Mouse (Mus musculus): ENCODE data around the gene Zscan10. TPM values are rescaled to one million over a fixed set of nuclear protein-coding genes. Genes with fewer than 3 reads are reported as not detected.

Zscan10 gene
- polyA plus RNA-seq, 1 experiment from 2014 or later: not detected

GRCm38 (mm10) chr17:23559767-23560166, 40.9 kb upstream of the Zscan10 start:
- Histone ChIP-seq H3K27ac (ENCODE audit: low read depth, low read length) (no peak overlapping the region), H3K9ac (replicated peaks; ENCODE audit: low read depth, low read length) (no peak overlapping the region), H3K36me3 (ENCODE audit: control insufficient read depth, insufficient read depth, low read length) (peaks cover 26% of the 10 kb centered on the region), H3K4me1 (ENCODE audit: control insufficient read depth, insufficient read depth, low read length) (peaks cover 4% of the 10 kb centered on the region; the same call in 1 of the 2 replicates), H3K4me3 (ENCODE audit: low read depth, low read length) (no peak overlapping the region), H3K9me3 (ENCODE audit: control insufficient read depth, low read length) (no peaks in the 10 kb centered on the region), H3K4me2 (ENCODE audit: low read depth, low read length) (no peak overlapping the region), H3K27me3 (ENCODE audit: control insufficient read depth, insufficient read depth, low read length) (no peaks in the 10 kb centered on the region)
- WGBS: 49% methylated on average over 11 of the region's 11 CpGs
- no peak for ATAC-seq (ENCODE audit: low read depth)

DNA sequence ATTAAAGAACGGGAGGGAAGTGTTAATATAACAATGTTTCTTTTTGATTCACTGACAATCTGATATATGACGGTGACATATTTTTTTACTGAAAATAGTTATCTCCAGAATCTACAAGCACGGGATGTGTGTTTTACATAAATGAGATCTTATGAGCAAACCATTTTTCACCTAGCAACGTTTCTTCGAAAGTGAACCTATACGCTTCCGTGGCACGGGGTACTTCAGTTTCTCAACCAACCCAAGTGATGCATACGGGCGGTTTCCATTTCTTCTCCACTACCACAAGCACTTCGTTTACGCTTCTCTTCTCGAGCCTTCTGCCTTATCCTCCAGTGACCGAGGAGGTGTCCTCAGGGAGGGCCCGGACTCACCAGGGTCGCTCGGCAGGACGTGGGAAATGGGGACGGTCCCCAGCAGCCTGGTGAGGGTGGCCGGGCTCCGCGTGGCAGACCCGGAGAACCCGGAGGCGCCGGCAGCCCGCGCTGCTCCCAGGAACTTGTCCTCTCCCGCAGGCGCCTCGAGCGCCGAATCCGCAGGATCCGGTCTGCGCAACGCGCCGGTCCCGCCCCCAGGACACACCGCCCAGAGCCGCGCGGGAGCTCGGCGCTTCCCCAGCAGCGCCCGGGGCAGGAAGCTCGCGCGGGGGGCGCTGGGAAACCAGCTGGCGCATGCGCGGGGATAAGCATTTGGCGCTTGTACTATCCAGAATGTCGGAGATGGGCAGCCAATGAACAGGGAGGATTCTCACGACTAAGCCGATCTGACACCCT, 36.9 kb upstream of the Zscan10 start, which contains the start of gene Zfp213:
Zfp213 (minus strand) TSS at position 644 of the 773 bp plus-strand sequence.
- ATAC-seq (ENCODE audit: low read depth): peak; percentile 95
- Histone ChIP-seq H3K9ac (replicated peaks; ENCODE audit: low read depth, low read length) (peak within 1 kb of the TSS; percentile 85), H3K4me2 (ENCODE audit: low read depth, low read length) (peak within 1 kb of the TSS; percentile 81), H3K4me3 (ENCODE audit: low read depth, low read length) (peak within 1 kb of the TSS; percentile 82), H3K36me3 (ENCODE audit: control insufficient read depth, insufficient read depth, low read length) (peaks cover 10% of the 10 kb centered on the region; the same call in 1 of the 2 replicates), H3K9me3 (ENCODE audit: control insufficient read depth, low read length) (no peaks in the 10 kb centered on the region), H3K27me3 (ENCODE audit: control insufficient read depth, insufficient read depth, low read length) (no peaks in the 10 kb centered on the region), H3K4me1 (ENCODE audit: control insufficient read depth, insufficient read depth, low read length) (peaks cover 8% of the 10 kb centered on the region; the same call in 1 of the 2 replicates), H3K27ac (ENCODE audit: low read depth, low read length) (peak within 1 kb of the TSS; percentile 92)
- WGBS: under 1% methylated on average over 59 of the region's 59 CpGs

- Histone ChIP-seq H3K9me3 (ENCODE audit: control insufficient read depth, low read length) (no peaks in the 10 kb centered on the region), H3K4me2 (ENCODE audit: low read depth, low read length) (peak overlapping the region; percentile 81), H3K27ac (ENCODE audit: low read depth, low read length) (peak overlapping the region; percentile 92), H3K36me3 (ENCODE audit: control insufficient read depth, insufficient read depth, low read length) (peaks cover 6% of the 10 kb centered on the region; the same call in 1 of the 2 replicates), H3K4me1 (ENCODE audit: control insufficient read depth, insufficient read depth, low read length) (peaks cover 8% of the 10 kb centered on the region; the same call in 1 of the 2 replicates), H3K9ac (replicated peaks; ENCODE audit: low read depth, low read length) (peak overlapping the region; percentile 85), H3K4me3 (ENCODE audit: low read depth, low read length) (peak overlapping the region; percentile 82), H3K27me3 (ENCODE audit: control insufficient read depth, insufficient read depth, low read length) (no peaks in the 10 kb centered on the region)
- WGBS: 3% methylated on average over 8 of the region's 8 CpGs
- peak; percentile 82 for ATAC-seq (ENCODE audit: low read depth)
These were observed 36.3 kb upstream of the Zscan10 start for GRCm38 (mm10) chr17:23564368-23564715.

DNA sequence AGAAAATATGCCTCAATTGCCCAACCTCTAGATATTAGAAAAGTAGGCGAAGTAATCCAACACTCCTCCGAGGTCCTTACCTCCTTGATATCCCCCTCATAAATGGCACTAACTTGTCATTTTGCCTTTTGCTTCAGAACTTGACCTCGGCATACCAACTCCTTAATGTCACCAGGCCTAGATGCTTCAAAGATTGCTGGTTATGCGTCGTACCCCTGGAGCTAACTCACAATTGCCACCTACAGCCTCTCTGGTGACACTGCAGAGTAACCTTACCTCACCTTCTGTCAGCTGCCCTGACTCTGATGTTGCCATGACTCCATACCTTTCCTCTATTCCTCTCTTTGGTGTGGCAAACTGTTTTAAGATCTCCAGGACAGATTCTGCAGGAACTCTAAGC, 33.9 kb upstream of the Zscan10 start:
- no peak for ATAC-seq (ENCODE audit: low read depth)
- Histone ChIP-seq H3K27ac (ENCODE audit: low read depth, low read length) (no peak overlapping the region), H3K4me3 (ENCODE audit: low read depth, low read length) (no peak overlapping the region), H3K4me2 (ENCODE audit: low read depth, low read length) (no peak overlapping the region), H3K9me3 (ENCODE audit: control insufficient read depth, low read length) (no peaks in the 10 kb centered on the region), H3K27me3 (ENCODE audit: control insufficient read depth, insufficient read depth, low read length) (no peaks in the 10 kb centered on the region), H3K4me1 (ENCODE audit: control insufficient read depth, insufficient read depth, low read length) (peaks cover 8% of the 10 kb centered on the region; the same call in 1 of the 2 replicates), H3K36me3 (ENCODE audit: control insufficient read depth, insufficient read depth, low read length) (no peaks in the 10 kb centered on the region), H3K9ac (replicated peaks; ENCODE audit: low read depth, low read length) (no peak overlapping the region)
- WGBS: 59% methylated on average over 5 of the region's 5 CpGs

- Histone ChIP-seq H3K4me1 (ENCODE audit: control insufficient read depth, insufficient read depth, low read length) (peaks cover 6% of the 10 kb centered on the region; the same call in 1 of the 2 replicates), H3K4me2 (ENCODE audit: low read depth, low read length) (no peak overlapping the region), H3K36me3 (ENCODE audit: control insufficient read depth, insufficient read depth, low read length) (no peaks in the 10 kb centered on the region), H3K27me3 (ENCODE audit: control insufficient read depth, insufficient read depth, low read length) (no peaks in the 10 kb centered on the region), H3K27ac (ENCODE audit: low read depth, low read length) (no peak overlapping the region), H3K4me3 (ENCODE audit: low read depth, low read length) (no peak overlapping the region), H3K9ac (replicated peaks; ENCODE audit: low read depth, low read length) (no peak overlapping the region), H3K9me3 (ENCODE audit: control insufficient read depth, low read length) (no peaks in the 10 kb centered on the region)
- ATAC-seq (ENCODE audit: low read depth): no peak
- WGBS: 37% methylated on average over 5 of the region's 5 CpGs
These were observed 32.3 kb upstream of the Zscan10 start for GRCm38 (mm10) chr17:23568370-23568769.

- 52% methylated on average over 6 of the region's 6 CpGs for WGBS
- ATAC-seq (ENCODE audit: low read depth): peak; percentile 41; the same call in 1 of the 2 replicates
- Histone ChIP-seq H3K4me1 (ENCODE audit: control insufficient read depth, insufficient read depth, low read length) (peaks cover 2% of the 10 kb centered on the region; the same call in 1 of the 2 replicates), H3K9me3 (ENCODE audit: control insufficient read depth, low read length) (no peaks in the 10 kb centered on the region), H3K27ac (ENCODE audit: low read depth, low read length) (no peak overlapping the region), H3K4me3 (ENCODE audit: low read depth, low read length) (no peak overlapping the region), H3K4me2 (ENCODE audit: low read depth, low read length) (no peak overlapping the region), H3K36me3 (ENCODE audit: control insufficient read depth, insufficient read depth, low read length) (peaks cover 7% of the 10 kb centered on the region; the same call in 1 of the 2 replicates), H3K9ac (replicated peaks; ENCODE audit: low read depth, low read length) (no peak overlapping the region), H3K27me3 (ENCODE audit: control insufficient read depth, insufficient read depth, low read length) (no peaks in the 10 kb centered on the region)
These were observed 30.6 kb upstream of the Zscan10 start for GRCm38 (mm10) chr17:23570017-23570416.

DNA sequence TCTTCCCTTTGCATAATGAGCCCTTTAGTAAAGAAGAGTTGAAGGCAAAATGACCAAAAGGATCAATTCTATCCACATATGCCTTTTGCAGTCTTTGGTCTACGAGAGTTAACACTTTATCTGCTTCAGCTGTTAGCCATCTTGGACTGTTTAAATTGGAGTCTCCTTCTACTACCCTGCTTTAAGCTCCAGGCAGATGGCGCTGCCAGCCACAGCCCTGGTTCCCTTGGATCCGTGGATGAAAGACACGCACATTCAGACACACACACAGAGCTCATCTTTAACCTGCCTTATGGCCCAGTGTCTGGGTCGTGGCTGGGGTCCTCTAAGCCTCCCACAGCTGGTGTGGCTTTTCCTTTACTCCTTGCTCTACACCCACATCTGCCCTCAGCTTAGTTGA, 29.6 kb upstream of the Zscan10 start:
- Histone ChIP-seq H3K9me3 (ENCODE audit: control insufficient read depth, low read length) (0 out of 2 replicates have a peak, but pooled peaks cover 2% of the 10 kb centered on the region), H3K36me3 (ENCODE audit: control insufficient read depth, insufficient read depth, low read length) (peaks cover 18% of the 10 kb centered on the region), H3K4me1 (ENCODE audit: control insufficient read depth, insufficient read depth, low read length) (no peaks in the 10 kb centered on the region), H3K27me3 (ENCODE audit: control insufficient read depth, insufficient read depth, low read length) (no peaks in the 10 kb centered on the region), H3K9ac (replicated peaks; ENCODE audit: low read depth, low read length) (no peak overlapping the region), H3K4me2 (ENCODE audit: low read depth, low read length) (no peak overlapping the region), H3K27ac (ENCODE audit: low read depth, low read length) (no peak overlapping the region), H3K4me3 (ENCODE audit: low read depth, low read length) (no peak overlapping the region)
- 27% methylated on average over 5 of the region's 5 CpGs for WGBS
- peak; percentile 32; the same call in 1 of the 2 replicates for ATAC-seq (ENCODE audit: low read depth)

GRCm38 (mm10) chr17:23572059-23572458, 28.6 kb upstream of the Zscan10 start:
- H3K4me2 ChIP-seq (ENCODE audit: low read depth, low read length): no peak overlapping the region
- H3K36me3 ChIP-seq (ENCODE audit: control insufficient read depth, insufficient read depth, low read length): peaks cover 27% of the 10 kb centered on the region
- H3K4me1 ChIP-seq (ENCODE audit: control insufficient read depth, insufficient read depth, low read length): no peaks in the 10 kb centered on the region
- no peak overlapping the region for H3K27ac ChIP-seq (ENCODE audit: low read depth, low read length)
- no peak overlapping the region for H3K9ac ChIP-seq (replicated peaks; ENCODE audit: low read depth, low read length)
- no peak for ATAC-seq (ENCODE audit: low read depth)
- no peak overlapping the region for H3K4me3 ChIP-seq (ENCODE audit: low read depth, low read length)
- H3K9me3 ChIP-seq (ENCODE audit: control insufficient read depth, low read length): 0 out of 2 replicates have a peak, but pooled peaks cover 2% of the 10 kb centered on the region
- H3K27me3 ChIP-seq (ENCODE audit: control insufficient read depth, insufficient read depth, low read length): no peaks in the 10 kb centered on the region
- WGBS: 83% methylated on average over 6 of the region's 6 CpGs

GRCm38 (mm10) chr17:23574130-23574529, 26.5 kb upstream of the Zscan10 start:
- no peak overlapping the region for H3K4me2 ChIP-seq (ENCODE audit: low read depth, low read length)
- 0 out of 2 replicates have a peak, but pooled peaks cover 2% of the 10 kb centered on the region for H3K9me3 ChIP-seq (ENCODE audit: control insufficient read depth, low read length)
- H3K27me3 ChIP-seq (ENCODE audit: control insufficient read depth, insufficient read depth, low read length): no peaks in the 10 kb centered on the region
- H3K4me1 ChIP-seq (ENCODE audit: control insufficient read depth, insufficient read depth, low read length): no peaks in the 10 kb centered on the region
- no peak overlapping the region for H3K4me3 ChIP-seq (ENCODE audit: low read depth, low read length)
- H3K36me3 ChIP-seq (ENCODE audit: control insufficient read depth, insufficient read depth, low read length): peaks cover 39% of the 10 kb centered on the region
- H3K27ac ChIP-seq (ENCODE audit: low read depth, low read length): no peak overlapping the region
- 95% methylated on average over 8 of the region's 8 CpGs for WGBS
- ATAC-seq (ENCODE audit: low read depth): no peak
- no peak overlapping the region for H3K9ac ChIP-seq (replicated peaks; ENCODE audit: low read depth, low read length)

Measured in neural tube, embryonic 14.5 days (tissue).